Mouse (Mus musculus): ENCODE data around the gene Hpgd. TPM values are rescaled to one million over a fixed set of nuclear protein-coding genes. Genes with fewer than 3 reads are reported as not detected.
"Not testable (repeated sequence)": the region's sequence is repeated elsewhere in the genome, so short reads cannot be mapped to it uniquely, and the experiment has no call there.

The Hpgd gene
- total and polyA plus RNA-seq, 2 experiments: 59.8 to 368 TPM

DNA sequence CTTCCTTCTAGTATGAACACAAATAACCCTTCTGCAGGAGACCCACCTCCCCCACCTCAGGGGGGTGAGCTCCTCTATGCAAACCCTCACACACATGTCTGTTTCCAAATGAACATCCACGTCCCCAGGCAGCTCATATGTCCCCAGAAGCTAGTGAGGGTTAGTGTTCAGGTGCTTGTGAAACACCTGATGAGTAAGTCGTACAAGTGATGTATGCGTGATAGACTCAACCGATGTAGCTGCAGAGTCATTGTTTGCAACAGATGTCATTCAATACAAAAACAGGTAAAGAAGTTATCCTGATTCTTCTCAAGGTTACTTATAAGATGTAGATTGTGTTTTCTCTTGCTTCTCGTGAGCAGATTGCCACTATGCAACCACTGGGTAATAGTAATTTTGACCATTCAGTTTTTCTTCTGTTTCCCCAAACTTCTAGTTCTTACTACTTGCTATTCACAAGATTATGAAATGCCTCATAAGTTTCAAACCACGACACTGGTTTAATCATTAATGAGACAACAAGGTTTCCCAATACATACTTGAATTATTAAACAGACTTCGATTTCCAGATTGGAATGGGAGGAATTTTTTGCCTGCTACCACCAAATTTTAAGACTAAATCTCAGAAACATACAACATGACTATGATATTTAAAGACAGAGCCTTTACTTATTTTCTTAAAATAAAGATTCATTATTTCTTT, 6.9 kb upstream of the Hpgd start:
- TF ChIP-seq CTCF (IDR thresholded peaks at IDR 0.05; ENCODE audit: low read depth, low read length) (no peak), POLR2A (IDR thresholded peaks at IDR 0.05; ENCODE audit: extremely low read depth, insufficient read depth, low read length) (no peak)
- Histone ChIP-seq H3K27ac (replicated peaks; ENCODE audit: insufficient read depth, low read depth, low read length) (peak overlapping the region; percentile 84), H3K4me1 (ENCODE audit: control insufficient read depth, insufficient read depth, low read length) (peaks cover 11% of the 10 kb centered on the region), H3K79me2 (ENCODE audit: control insufficient read depth, insufficient read depth, low read length) (no peaks in the 10 kb centered on the region), H3K9ac (ENCODE audit: low read depth, low read length) (peak overlapping the region; percentile 40), H3K4me3 (ENCODE audit: insufficient read depth, low read depth, low read length) (no peak overlapping the region), H3K36me3 (ENCODE audit: control insufficient read depth, insufficient read depth, low read length) (no peaks in the 10 kb centered on the region), H3K27me3 (ENCODE audit: control insufficient read depth, insufficient read depth, low read length) (no peaks in the 10 kb centered on the region)
- peak; percentile 96 for DNase-seq (ENCODE audit: extremely low read depth, low read depth, low spot score)
- 22% methylated on average over 7 of the region's 7 CpGs for WGBS

DNA sequence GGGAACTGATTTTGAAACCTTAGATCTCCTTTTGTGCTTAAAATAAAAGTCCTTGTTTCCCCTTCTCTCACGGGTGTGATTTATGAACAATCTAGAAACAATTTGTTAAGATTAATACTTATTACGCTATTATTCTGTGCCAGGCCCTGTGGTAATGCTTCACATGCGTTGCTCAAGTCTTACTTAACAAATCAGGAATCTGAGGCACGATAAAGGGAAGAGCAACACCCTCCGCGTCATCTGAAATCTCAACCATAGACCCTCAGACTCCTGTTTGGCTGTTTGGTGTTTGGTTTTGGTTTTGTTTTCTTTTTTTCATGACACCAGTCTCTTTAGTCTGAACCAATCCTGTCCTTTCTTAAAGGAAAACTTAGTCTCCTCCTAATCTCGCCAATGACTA, 2.1 kb upstream of the Hpgd start:
- 90% methylated on average over 7 of the region's 7 CpGs for WGBS
- Histone ChIP-seq H3K4me1 (ENCODE audit: control insufficient read depth, insufficient read depth, low read length) (peaks cover 6% of the 10 kb centered on the region), H3K79me2 (ENCODE audit: control insufficient read depth, insufficient read depth, low read length) (peaks cover 4% of the 10 kb centered on the region), H3K27me3 (ENCODE audit: control insufficient read depth, insufficient read depth, low read length) (no peaks in the 10 kb centered on the region), H3K9ac (ENCODE audit: low read depth, low read length) (no peak overlapping the region), H3K36me3 (ENCODE audit: control insufficient read depth, insufficient read depth, low read length) (no peaks in the 10 kb centered on the region), H3K4me3 (ENCODE audit: insufficient read depth, low read depth, low read length) (no peak overlapping the region), H3K27ac (replicated peaks; ENCODE audit: insufficient read depth, low read depth, low read length) (no peak overlapping the region; the same call in 1 of the 2 replicates)
- DNase-seq (ENCODE audit: extremely low read depth, low read depth, low spot score): no peak
- TF ChIP-seq POLR2A (IDR thresholded peaks at IDR 0.05; ENCODE audit: extremely low read depth, insufficient read depth, low read length) (no peak), CTCF (IDR thresholded peaks at IDR 0.05; ENCODE audit: low read depth, low read length) (no peak)

- no peaks in the 10 kb centered on the region for H3K27me3 ChIP-seq (ENCODE audit: control insufficient read depth, insufficient read depth, low read length)
- peaks cover 1% of the 10 kb centered on the region; the same call in 1 of the 2 replicates for H3K4me1 ChIP-seq (ENCODE audit: control insufficient read depth, insufficient read depth, low read length)
- peaks cover 4% of the 10 kb centered on the region for H3K36me3 ChIP-seq (ENCODE audit: control insufficient read depth, insufficient read depth, low read length)
- H3K9ac ChIP-seq (ENCODE audit: low read depth, low read length): peak overlapping the region; percentile 64
- peak overlapping the region; percentile 42 for H3K27ac ChIP-seq (replicated peaks; ENCODE audit: insufficient read depth, low read depth, low read length)
- WGBS: 10% methylated on average over 8 of the region's 8 CpGs
- H3K4me3 ChIP-seq (ENCODE audit: insufficient read depth, low read depth, low read length): no peak overlapping the region
- peaks cover 4% of the 10 kb centered on the region for H3K79me2 ChIP-seq (ENCODE audit: control insufficient read depth, insufficient read depth, low read length)
- DNase-seq (ENCODE audit: extremely low read depth, low read depth, low spot score): peak; percentile 96
- no peak for TF ChIP-seq POLR2A (IDR thresholded peaks at IDR 0.05; ENCODE audit: extremely low read depth, insufficient read depth, low read length)
Measured at GRCm38 (mm10) chr8:56293480-56293879, 905 bp upstream of the Hpgd start.

DNA sequence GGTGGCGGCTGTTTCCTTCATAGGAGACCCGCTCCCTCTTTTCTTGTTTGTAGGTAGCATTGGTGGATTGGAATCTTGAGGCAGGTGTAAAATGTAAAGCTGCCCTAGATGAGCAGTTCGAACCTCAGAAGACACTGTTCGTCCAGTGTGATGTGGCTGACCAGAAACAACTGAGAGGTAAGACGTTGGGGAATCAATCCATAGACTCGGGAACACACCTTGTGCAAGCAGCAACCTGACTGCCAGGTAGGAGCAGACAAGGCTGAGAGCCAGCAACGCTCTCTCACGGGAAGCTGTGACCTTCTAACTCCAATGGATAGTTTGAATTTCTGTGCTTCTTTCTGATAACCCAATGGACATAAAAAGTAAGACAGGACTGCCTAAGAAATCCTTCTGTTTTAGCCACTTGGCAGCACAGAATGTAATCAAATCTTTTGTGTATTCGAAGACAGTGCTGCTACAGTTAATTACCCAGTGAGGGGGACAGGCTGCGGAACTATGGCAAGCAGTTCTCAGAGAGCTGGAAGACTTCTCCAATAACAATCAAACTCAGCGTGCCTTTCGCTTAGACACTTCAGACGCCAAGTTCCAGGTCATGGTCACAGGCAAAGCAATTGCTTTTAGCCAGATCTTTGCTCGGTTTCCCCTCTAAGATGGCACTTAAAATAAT, 636 bp downstream of the Hpgd start:
- peak overlapping the region; percentile 92 for H3K27ac ChIP-seq (replicated peaks; ENCODE audit: insufficient read depth, low read depth, low read length)
- WGBS: 3% methylated on average over 14 of the region's 14 CpGs
- DNase-seq (ENCODE audit: extremely low read depth, low read depth, low spot score): peak; percentile 81
- H3K27me3 ChIP-seq (ENCODE audit: control insufficient read depth, insufficient read depth, low read length): no peaks in the 10 kb centered on the region
- peaks cover 13% of the 10 kb centered on the region for H3K36me3 ChIP-seq (ENCODE audit: control insufficient read depth, insufficient read depth, low read length)
- peak overlapping the region; percentile 99 for H3K9ac ChIP-seq (ENCODE audit: low read depth, low read length)
- H3K4me3 ChIP-seq (ENCODE audit: insufficient read depth, low read depth, low read length): peak overlapping the region; percentile 98
- peaks cover 4% of the 10 kb centered on the region for H3K79me2 ChIP-seq (ENCODE audit: control insufficient read depth, insufficient read depth, low read length)
- H3K4me1 ChIP-seq (ENCODE audit: control insufficient read depth, insufficient read depth, low read length): peaks cover 1% of the 10 kb centered on the region; the same call in 1 of the 2 replicates
- TF ChIP-seq CTCF (IDR thresholded peaks at IDR 0.05; ENCODE audit: low read depth, low read length) (no peak), POLR2A (IDR thresholded peaks at IDR 0.05; ENCODE audit: extremely low read depth, insufficient read depth, low read length) (no peak)

- Histone ChIP-seq H3K27me3 (ENCODE audit: control insufficient read depth, insufficient read depth, low read length) (no peaks in the 10 kb centered on the region), H3K36me3 (ENCODE audit: control insufficient read depth, insufficient read depth, low read length) (peaks cover 31% of the 10 kb centered on the region), H3K4me3 (ENCODE audit: insufficient read depth, low read depth, low read length) (no peak overlapping the region), H3K9ac (ENCODE audit: low read depth, low read length) (no peak overlapping the region), H3K4me1 (ENCODE audit: control insufficient read depth, insufficient read depth, low read length) (no peaks in the 10 kb centered on the region; the same call in 1 of the 2 replicates), H3K79me2 (ENCODE audit: control insufficient read depth, insufficient read depth, low read length) (peaks cover 3% of the 10 kb centered on the region), H3K27ac (replicated peaks; ENCODE audit: insufficient read depth, low read depth, low read length) (no peak overlapping the region)
- 74% methylated on average over 5 of the region's 5 CpGs for WGBS
- TF ChIP-seq CTCF (IDR thresholded peaks at IDR 0.05; ENCODE audit: low read depth, low read length) (no peak), POLR2A (IDR thresholded peaks at IDR 0.05; ENCODE audit: extremely low read depth, insufficient read depth, low read length) (no peak)
- peak; percentile 58 for DNase-seq (ENCODE audit: extremely low read depth, low read depth, low spot score)
Measured at GRCm38 (mm10) chr8:56299421-56299820, 5.0 kb downstream of the Hpgd start.

DNA sequence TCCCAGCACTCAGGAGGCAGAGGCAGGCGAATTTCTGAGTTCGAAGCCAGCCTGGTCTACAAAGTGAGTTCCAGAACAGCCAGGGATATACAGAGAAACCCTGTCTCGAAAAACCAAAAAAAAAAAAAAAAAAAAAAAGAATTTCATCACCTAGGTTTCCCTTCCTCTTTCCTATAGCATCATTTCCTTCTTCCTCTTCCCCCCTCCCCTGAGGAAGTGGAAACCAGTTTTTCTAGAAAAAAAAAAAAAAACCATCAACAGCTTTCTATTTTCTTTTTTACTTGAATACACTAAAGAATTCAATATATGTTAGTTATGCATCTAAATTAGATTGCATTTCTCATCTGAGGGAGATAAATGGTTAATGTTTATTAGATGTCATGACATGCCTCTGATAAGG, 6.9 kb downstream of the Hpgd start:
- H3K9ac ChIP-seq (ENCODE audit: low read depth, low read length); H3K4me1 ChIP-seq (ENCODE audit: control insufficient read depth, insufficient read depth, low read length); H3K4me3 ChIP-seq (ENCODE audit: insufficient read depth, low read depth, low read length); H3K27me3 ChIP-seq (ENCODE audit: control insufficient read depth, insufficient read depth, low read length); H3K27ac ChIP-seq (replicated peaks; ENCODE audit: insufficient read depth, low read depth, low read length); DNase-seq (ENCODE audit: extremely low read depth, low read depth, low spot score); H3K79me2 ChIP-seq (ENCODE audit: control insufficient read depth, insufficient read depth, low read length): not testable (repeated sequence)
- 78% methylated on average over 3 of the region's 3 CpGs for WGBS
- peaks cover 31% of the 10 kb centered on the region for H3K36me3 ChIP-seq (ENCODE audit: control insufficient read depth, insufficient read depth, low read length)

Measured in liver, adult 2 months (tissue).